Mouse (Mus musculus) thymus, adult 2 months (tissue): Measurements from ENCODE around the gene Dram1.

Experiments used
- CTCF ChIP-seq: fragments of 200-500 bp; IDR thresholded peaks from 2 replicates; pipeline ENCODE4 v1.5.1; 2012; ENCODE audit warnings: mild to moderate bottlenecking, control low read depth, low read length, moderate library complexity, borderline replicate concordance; ENCODE audit not compliant: control insufficient read depth, poor library complexity, insufficient read depth; ENCODE audit errors: extremely low read depth
- POLR2A ChIP-seq: fragments of 200-500 bp; IDR thresholded peaks from 2 replicates; pipeline ENCODE4 v1.6.1; 2012; ENCODE audit warnings: mild to moderate bottlenecking, low read length, control low read depth, moderate library complexity; ENCODE audit not compliant: control insufficient read depth, poor library complexity, insufficient read depth; ENCODE audit errors: extremely low read depth

DNA sequence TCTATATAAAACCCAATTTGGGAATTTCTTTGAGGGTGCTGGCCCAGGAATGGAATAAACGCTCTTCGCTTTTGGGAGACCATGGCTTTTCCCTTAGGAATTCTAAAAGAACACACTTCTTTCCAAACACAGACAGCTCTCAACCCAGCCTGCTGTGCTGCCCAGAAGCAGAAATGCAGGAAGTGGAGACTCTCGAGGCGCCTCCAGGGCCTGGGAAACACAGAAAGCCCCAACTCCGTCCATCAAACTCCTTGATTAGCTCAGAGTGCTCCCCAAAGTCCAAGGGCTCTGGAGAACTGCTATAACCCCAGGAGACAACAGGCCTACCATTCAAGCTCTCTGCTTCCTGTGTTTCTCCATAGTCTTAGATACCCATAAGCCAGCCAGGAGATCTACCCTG, 61.7 kb downstream of the Dram1 start:
- TF ChIP-seq CTCF = no peak
- TF ChIP-seq POLR2A = no peak
